Mouse (Mus musculus) brain, adult 2 months (tissue): ENCODE data around the gene Ubd.
A peak's percentile ranks its signal among the peaks of the same experiment; 100 is the strongest.
"Not testable (repeated sequence)": the region's sequence is repeated elsewhere in the genome, so short reads cannot be mapped to it uniquely, and the experiment has no call there.

Source experiments
- DNase-seq: peaks from one replicate; pipeline ENCODE4 v3.0.0; 2011; ENCODE audit warnings: low read depth, low spot score

Gene Ubd

GRCm38 (mm10) chr17:37193656-37194055 lies at the start of gene Ubd:
Ubd (plus strand) TSS chr17:37193892.
- DNase-seq = no peak

- DNase-seq = no peak
Measured at GRCm38 (mm10) chr17:37161394-37161793, 32.3 kb upstream of the Ubd start, which contains the start of gene Olfr93. Olfr93 (minus strand) TSS chr17:37161494.

GRCm38 (mm10) chr17:37185474-37185873 lies 8.2 kb upstream of the Ubd start:
- no peak for DNase-seq

DNA sequence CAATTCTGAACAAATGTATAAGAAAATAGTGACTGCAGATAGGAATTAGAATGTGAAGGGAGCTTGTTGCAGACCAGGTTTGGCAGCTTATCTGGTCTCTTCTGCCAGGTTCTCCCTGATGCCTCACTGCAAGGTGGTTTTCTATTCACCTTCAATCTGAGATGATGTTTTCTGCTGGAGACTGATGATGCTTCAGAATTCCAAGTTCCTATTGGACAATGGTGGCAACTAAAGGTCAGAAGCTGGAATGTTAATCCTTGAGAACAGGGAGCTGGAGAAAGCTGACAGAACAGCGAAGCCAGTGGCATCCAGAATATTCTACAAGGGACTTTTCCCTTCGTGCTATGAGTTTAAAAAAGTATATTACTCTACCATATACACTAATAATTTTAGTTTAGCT lies 3.0 kb upstream of the Ubd start:
- DNase-seq = peak; percentile 59

DNA sequence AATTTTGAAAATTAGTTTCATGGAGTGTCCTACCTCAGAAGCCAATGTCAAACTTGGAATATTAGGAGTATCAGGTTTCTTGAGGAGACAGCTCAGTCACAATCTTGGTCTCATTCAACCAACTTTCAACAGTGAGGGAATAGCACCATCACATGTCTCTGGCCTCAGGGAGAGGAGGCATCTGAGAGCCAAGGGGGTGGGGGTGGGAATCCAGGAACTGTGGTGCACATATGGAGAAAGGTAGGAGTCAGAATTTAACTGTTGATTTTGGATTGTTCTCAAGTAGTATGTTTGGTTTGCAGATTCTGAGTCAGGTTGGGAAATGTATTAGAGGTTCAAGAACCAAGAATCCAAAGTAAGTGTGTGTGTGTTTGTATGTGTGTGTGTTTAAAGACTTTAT lies 660 bp upstream of the Ubd start:
- DNase-seq = no peak

DNA sequence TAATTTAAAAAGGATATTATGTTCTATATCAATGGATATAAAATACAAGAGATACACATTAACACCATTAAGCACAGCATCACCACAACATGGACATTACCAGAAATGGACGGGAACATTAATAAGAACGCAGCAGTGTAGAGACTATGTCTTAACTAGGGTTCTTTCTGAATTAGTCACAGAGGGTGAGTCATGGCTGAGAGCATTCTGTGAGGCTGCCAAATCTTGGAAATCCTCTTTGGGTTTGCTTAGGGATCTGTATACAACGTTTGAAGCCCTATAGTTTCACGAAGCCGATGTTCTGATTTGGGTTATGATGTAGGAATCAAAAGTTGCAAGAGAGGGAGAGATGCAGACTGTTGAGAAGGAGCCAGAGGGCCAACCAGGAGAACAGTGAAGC lies 1.1 kb downstream of the Ubd start:
- DNase-seq = peak; percentile 73

GRCm38 (mm10) chr17:37196845-37197724 lies 3.4 kb downstream of the Ubd start:
- DNase-seq = peak; percentile 53

DNA sequence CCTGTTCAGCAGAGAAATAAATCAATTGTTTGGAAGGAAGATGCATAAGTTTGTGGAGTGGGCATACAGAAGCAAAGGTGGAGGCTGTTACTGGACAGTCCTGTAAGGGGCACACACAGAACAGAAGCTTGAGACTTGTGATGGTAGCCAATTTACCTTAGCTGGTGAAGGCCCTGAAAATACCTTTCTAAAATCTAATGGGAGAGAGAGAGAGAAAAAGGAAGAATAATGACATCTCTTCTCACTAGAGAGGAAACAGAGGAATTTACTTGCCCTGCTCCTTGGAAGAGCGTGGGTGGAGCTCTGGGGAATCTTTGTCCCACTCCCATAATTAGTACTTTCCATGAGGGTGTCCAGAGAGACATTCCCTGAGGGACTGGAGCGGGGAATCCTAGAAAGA lies 7.2 kb downstream of the Ubd start, which contains the start of gene Olfr94:
TSS of gene Olfr94 (minus strand) at position 101 of the 400 bp plus-strand sequence.
- no peak for DNase-seq

GRCm38 (mm10) chr17:37203206-37203916 lies 9.7 kb downstream of the Ubd start:
- DNase-seq = peak; percentile 91

DNA sequence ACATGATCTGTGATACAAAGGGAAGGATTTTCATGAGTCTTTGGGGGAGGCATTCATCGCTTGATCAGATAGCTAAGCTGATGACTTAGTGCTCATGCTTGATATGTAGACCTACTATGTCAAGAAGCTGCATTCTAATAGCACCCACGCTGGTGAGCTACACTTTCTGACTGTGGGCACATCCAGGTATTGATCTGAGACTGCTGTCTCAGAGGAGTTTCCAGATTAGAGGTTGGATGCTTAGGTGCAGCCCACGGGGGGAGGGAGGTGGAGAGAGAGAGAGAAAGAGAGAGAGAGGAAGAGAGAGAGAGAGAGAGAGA lies 10.2 kb downstream of the Ubd start:
- no peak for DNase-seq

DNA sequence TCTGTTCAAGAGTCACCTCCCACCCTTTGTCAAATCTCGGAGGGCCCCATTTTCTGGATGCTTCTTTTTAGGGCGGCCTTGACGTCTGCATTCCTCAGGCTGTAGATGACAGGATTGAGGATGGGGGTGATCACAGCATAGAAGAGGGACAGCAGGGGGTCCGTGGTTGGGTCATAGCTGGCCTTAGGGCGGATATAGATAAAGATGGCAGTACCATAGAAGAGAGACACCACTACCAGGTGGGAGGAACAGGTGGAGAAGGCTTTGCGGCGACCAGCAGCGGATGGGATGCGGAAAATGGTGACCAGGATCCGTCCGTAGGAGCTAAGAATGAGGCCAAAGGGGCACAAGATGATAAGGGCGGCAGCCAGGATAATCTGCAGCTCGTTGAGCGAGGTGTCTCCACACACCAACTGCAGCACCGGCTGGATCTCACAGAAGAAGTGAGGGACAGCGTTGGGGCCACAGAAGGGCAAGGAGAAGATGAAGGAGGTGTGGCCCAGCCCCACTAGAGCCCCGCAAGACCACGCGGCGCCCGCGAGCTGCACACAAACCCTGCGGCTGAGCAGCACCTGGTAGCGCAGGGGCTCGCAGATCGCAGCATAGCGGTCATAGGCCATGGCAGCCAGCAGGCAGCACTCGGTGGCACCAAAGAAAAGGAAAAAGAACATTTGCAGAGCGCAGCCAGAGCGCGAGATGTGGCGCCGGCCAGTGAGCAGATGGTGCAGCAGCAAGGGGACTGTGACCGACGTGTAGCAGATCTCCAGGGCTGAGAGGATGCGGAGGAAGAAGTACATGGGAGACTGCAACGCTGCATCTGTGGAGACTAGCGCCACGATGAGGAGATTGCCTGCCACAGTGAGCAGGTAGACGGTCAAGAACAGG lies 17.4 kb downstream of the Ubd start:
- peak; percentile 69 for DNase-seq

DNA sequence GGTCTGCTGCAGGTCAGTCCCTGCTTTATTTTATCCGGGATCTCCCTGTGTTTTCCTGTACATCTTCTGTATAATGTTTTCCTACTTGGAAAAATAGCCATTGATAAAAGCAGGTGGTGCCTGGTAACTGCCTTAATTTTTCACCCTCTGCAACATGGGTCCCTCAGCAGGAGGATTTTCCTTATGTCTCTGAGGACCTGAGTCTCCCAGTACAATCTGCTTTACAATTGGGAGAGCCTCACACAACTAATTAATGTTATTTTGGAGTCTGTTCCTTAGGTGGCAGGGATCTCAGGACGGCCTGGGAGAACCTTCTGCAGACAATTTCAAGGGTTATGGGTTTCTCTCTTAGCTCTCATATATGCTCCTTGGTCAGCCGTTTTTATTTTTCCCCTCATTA lies 19.3 kb downstream of the Ubd start, which contains the start of gene Olfr95:
TSS of gene Olfr95 (minus strand) at position 101 of the 400 bp plus-strand sequence.
- DNase-seq = no peak

- DNase-seq = no peak
Measured at GRCm38 (mm10) chr17:37218486-37218885, 24.8 kb downstream of the Ubd start.

DNA sequence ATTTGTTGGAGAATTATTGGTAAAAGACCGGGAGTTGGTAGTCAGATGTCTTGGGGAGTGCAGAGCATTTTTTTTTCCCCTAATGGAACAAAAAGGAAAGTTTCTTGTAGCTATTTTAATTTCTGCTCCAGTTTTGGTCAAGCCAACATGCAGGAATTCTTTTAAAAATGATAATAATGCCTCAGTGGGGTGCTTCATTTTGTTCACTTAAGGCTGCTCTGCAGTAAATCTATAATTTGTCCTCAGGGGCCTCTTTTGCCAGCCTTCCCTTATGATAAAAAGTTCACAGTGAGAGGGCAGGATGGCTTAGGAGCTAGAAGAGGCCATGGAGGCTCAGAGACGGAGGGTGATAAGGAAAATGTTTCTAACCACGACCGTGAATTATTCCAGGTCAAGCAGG lies 26.2 kb downstream of the Ubd start, which contains the start of gene Olfr96:
TSS of gene Olfr96 (plus strand) at position 301 of the 400 bp plus-strand sequence.
- no peak for DNase-seq

DNA sequence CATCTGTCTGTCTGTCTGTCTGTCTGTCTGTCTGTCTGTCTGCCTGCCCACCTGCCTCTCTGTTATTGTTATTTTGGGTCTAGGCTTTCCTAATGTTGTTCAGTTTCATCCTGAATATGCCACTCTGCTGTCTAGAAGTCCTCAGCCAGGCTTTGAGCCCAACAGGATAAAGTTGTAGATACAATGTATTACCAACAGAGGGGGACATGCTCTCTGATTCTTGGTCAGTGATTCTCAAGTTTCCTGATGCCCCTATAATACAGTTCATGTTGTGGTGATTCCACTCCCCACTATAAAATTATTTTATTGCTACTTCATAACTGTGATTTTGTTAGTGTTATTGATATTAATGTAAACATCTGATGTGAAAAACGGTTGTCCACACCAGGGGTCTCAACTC lies 28.2 kb downstream of the Ubd start:
- DNase-seq = no peak

DNA sequence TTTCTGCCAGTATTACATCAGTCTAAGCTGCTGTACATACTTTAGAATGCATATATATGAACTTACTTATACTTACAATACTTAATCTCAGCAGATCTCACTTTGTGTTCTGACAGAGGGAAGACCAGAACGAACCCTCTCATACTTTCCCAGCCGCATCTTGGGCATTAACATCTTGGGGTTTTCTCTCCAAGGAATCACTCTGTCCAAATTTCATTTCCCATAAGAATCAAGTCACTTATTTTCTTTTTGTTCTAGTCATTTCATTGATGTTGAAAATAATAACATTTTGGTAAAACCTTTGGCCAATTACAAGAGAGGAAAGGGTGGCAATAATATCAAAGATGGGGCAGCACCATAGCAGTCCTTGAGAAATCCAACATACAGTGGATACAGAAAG lies 43.5 kb downstream of the Ubd start, which contains the start of gene Olfr97:
TSS of gene Olfr97 (minus strand) at position 101 of the 400 bp plus-strand sequence.
- DNase-seq = not testable (repeated sequence)

DNA sequence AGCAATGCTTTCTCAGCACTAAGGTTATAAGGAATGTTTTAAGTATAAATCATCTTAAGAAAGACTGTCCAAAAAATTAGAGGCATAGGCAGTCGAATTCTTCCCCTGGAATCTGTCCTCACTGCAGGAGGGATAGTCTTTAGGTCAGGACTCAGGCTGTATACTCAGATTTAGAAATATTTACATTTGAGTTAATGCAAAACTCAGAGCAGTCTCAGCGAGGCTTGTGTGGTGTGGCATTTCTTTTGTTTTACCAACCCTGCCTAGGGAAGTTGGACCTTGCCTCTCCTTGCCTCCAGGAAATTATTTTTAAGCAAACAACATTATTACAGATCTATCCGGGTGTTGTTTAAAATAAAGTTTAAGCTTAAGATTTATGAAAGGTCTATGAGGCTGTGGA lies 48.5 kb downstream of the Ubd start:
- no peak for DNase-seq
